Mouse (Mus musculus) macrophage (primary cell): ENCODE data around the gene Nav2. TPM values are rescaled to one million over a fixed set of nuclear protein-coding genes. Genes with fewer than 3 reads are reported as not detected.

Experiments
- H3K27ac ChIP-seq: fragments of 350-480 bp; formaldehyde crosslinking; 2 replicates; pipeline ENCODE4 v1.9.0; 2021
- H3K36me3 ChIP-seq: fragments of 350-480 bp; formaldehyde crosslinking; 2 replicates; pipeline ENCODE4 v1.9.0; 2021; ENCODE audit errors: inconsistent target
- H3K4me3 ChIP-seq: fragments of 350-480 bp; formaldehyde crosslinking; 2 replicates; pipeline ENCODE4 v1.9.0; 2021; ENCODE audit errors: inconsistent target
- H3K79me2 ChIP-seq: fragments of 350-480 bp; formaldehyde crosslinking; 2 replicates; pipeline ENCODE4 v1.9.0; 2021; ENCODE audit errors: inconsistent target
- WGBS: methylation state at CpG from one replicate; pipeline ENCODE4 v1.1.7; 2026; ENCODE audit warnings: inconsistent platforms; ENCODE audit not compliant: missing documents; 5-methylcytosine and 5-hydroxymethylcytosine counted together
- polyA plus RNA-seq: library from polyadenylated mRNA; stranded (reverse); fragments of 250-400 nt; gene quantifications from 3 replicates; pipeline ENCODE4 v1.2.4, GENCODE M21; 2018; ENCODE audit warnings: inconsistent platforms

Nav2 gene
- polyA plus RNA-seq, 1 experiment from 2014 or later = 19.2 TPM

DNA sequence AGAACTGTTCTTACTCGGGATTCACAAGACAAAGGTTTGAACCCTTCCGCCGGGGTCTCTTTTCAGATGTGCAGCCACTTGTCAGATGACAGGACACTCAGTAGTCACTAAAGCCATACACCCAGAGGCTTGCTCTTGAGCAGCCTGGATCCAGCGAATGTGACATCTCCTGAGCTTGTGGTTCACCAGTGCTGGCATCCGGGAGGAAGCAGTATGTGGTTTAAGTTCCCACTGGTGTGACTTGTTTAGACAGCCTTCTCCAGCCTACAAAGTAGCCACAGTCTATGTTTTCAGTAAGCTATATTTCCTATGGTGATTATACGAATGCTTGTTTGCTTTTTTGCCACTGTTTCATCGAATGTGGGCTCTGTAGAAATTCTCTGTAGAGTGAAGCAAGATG lies 331.9 kb downstream of the Nav2 start:
- Histone ChIP-seq H3K27ac (no peak overlapping the region), H3K36me3 (no peaks in the 10 kb centered on the region), H3K4me3 (no peak overlapping the region), H3K79me2 (no peaks in the 10 kb centered on the region)
- 39% methylated on average over 7 of the region's 7 CpGs for WGBS

DNA sequence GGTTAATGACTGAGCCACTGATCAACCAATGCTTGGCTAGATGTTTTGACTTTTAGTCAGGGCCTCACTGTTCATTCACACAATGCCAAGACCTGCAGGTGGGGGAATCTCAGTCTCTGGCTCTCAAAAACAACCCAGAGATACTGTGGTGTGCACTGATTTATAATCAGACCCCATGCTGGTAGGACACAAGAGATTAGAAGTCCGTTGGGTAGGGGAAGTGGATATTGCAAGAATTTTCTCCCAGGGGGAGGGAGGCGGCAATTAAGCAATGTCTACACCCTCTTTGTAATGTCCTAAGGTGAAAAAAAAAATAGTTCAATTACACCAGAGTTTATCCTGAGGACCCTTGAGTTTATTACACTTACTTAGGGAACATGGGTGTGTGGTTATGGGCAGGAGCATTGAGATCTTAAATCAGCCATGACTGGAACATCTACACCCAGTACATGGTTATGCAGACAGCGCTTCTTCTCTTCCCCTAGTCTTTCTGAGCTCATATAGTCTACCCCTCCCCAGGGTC lies 332.8 kb downstream of the Nav2 start:
- Histone ChIP-seq H3K79me2 (peaks cover 1% of the 10 kb centered on the region; the same call in 1 of the 2 replicates), H3K27ac (no peak overlapping the region), H3K4me3 (no peak overlapping the region), H3K36me3 (no peaks in the 10 kb centered on the region)
- WGBS = 65% methylated on average over 3 of the region's 3 CpGs

DNA sequence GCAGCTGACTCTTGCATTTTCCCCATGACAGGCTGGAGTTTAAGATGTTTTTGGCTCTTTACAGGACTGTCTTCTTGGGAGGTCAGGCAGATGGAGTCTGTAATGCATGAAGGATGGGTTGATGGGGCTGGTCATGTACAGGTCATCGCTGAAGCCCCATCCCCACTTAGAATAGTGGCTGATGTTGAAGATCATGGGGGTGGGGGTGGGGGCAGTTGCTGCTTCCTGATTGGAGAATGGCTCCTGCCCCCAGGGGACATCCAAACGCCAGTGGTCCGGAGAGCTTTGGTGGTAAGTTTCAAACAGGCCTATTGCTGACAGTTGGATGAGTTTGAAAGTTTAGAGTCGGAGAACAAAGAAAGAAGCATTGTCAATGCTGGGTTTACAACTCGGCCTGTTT lies 333.7 kb downstream of the Nav2 start:
- Histone ChIP-seq H3K36me3 (no peaks in the 10 kb centered on the region), H3K79me2 (peaks cover 11% of the 10 kb centered on the region), H3K4me3 (no peak overlapping the region), H3K27ac (no peak overlapping the region)
- WGBS = 92% methylated on average over 4 of the region's 5 CpGs

DNA sequence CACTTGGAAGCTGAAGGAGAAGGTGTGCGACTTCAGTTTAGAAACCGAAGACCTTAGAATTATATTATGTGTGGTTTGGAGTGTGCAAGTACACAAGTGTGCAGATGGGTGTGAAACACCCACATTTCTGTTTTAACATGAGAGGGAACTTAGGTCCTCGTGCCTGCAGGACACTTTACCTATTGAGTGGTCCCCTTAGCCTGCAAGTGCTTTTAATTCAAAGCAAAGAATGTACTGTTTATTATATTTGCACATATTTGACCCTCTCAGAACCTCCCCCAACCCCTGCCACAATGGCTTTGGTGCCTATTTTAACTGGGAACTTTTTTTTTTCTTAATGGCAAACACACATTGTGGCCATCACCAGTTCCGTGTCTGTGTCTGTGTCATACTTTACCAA lies 334.6 kb downstream of the Nav2 start:
- Histone ChIP-seq H3K4me3 (no peak overlapping the region), H3K36me3 (no peaks in the 10 kb centered on the region), H3K79me2 (peaks cover 19% of the 10 kb centered on the region), H3K27ac (no peak overlapping the region)
- WGBS = 90% methylated on average over 4 of the region's 4 CpGs

DNA sequence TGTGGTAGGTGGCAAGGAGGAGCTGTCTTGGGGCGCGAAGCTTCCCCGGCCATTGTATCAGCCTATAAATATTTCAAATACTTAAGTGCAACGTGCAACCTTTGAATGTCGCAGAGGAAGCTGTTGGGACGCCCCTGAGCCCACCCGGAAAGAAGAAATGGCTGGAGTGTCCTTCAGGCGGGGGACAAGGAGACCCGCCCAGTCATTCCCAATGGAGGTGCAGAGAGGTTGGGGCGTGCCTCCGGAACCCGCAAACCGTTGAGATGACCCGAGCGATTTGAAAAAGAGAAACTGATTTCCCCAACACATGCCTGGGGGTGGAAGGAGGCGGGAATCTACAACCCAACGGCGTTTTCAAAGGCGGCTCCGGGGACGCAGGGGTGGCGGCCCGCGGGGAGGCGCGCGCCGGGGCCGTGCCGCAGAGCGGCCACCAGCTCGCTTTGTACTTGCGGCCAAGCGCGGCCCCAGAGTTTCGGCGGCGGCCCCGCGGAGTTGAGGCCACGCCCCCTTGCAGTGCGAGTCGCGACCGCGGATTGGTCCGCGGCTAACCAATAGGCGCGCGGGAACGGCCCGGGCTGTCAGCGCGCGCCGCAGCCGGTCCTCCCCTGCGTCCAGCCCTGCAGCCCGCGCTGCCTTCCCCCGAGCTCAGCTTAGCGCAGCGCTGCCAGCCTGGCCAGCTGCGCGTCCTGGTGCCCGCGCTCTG lies 337.2 kb downstream of the Nav2 start:
- H3K27ac ChIP-seq = peak overlapping the region; percentile 98
- peaks cover 45% of the 10 kb centered on the region for H3K79me2 ChIP-seq
- under 1% methylated on average over 51 of the region's 68 CpGs for WGBS
- H3K4me3 ChIP-seq = peak overlapping the region; percentile 88
- H3K36me3 ChIP-seq = no peaks in the 10 kb centered on the region

DNA sequence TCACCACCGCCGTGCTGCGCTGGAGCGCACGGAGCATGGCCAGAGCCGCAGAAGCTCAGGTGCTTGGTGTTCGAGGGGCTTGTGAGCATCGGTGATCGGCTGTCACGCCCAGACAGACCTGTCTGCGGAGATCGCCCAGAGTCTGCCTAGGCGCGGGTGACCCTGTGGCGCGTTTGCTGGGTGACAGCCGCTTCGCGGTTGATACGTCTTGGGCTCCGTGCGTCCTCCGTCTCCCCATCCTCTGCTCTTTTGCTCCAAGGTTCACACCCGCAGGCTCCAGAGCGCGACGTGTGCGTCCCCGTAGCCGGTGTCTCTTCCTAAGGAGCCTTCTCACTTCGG lies 337.7 kb downstream of the Nav2 start:
- Histone ChIP-seq H3K36me3 (no peaks in the 10 kb centered on the region), H3K27ac (peak overlapping the region; percentile 98), H3K79me2 (peaks cover 46% of the 10 kb centered on the region), H3K4me3 (peak overlapping the region; percentile 88)
- 1% methylated on average over 30 of the region's 31 CpGs for WGBS

DNA sequence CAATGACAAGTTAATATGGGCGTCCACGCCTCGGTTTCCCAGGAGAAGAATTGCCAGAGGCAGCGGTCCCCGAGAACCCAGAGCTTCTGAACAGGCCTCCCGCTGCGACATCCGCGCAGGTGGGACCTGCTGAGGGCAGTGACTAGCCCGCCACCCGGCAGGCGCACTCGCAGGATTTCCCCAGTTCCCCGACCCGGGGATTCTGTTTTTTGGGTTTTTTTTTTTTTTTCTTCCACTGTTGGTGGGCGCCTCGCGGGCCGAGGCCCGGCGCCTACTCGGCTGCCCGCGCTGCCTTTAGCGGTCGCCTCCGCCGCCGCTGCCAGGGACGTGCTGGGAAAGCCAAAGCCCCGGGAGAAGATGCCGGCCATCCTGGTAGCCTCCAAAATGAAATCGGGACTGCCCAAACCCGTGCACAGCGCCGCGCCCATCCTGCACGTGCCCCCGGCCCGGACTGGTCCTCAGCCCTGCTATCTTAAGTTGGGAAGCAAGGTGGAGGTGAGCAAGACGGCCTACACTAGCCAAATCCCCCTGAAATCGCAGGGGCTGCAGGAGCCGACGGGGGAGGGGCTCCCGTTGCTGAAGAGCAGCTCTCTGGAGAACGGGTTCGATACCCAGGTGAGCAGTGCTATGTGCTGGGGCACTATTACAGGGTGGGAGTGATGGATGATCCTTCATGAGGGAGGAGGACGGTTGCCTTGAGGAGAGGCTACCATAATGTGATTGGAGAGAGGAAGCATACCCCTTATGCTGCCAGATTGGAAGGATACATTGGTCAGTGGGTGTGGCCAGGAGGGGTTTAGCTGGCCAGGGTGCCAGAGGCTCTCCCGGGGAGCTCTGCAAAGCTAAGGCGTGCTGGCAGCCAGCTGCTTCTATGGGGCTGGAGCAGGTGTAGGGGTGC lies 338.3 kb downstream of the Nav2 start:
- 6% methylated on average over 33 of the region's 50 CpGs for WGBS
- Histone ChIP-seq H3K4me3 (peak overlapping the region; percentile 88), H3K27ac (peak overlapping the region; percentile 98), H3K79me2 (peaks cover 51% of the 10 kb centered on the region), H3K36me3 (no peaks in the 10 kb centered on the region)

DNA sequence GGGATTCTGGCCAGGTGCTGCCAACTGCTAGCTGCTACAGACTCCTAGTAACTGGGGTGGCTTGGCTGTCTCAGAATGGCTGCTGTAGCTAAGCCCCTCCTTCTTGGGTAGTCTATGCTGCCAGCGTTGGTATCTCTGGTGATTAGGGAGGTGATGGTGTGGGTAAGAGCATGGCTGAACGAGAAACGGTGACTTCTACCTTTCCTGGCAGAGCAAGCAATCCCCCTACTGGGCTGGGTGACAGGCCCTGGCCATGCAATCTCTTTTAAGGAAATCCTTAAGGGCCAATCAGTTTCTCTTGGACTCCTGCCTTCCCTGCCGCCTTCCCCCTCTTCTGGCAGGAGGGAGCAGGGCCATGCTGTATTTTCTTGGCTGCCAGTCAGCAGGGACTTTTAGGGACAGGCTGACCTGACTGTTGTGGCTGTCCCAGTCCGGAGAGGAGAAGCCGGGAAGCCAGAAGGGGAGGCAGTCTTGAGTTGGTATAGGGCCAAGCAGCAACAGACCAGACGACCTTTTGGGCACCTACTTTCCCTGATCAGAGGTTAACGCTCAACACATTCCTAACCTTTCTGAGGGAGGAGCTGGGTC lies 339.3 kb downstream of the Nav2 start:
- 57% methylated on average over 8 of the region's 8 CpGs for WGBS
- Histone ChIP-seq H3K79me2 (peaks cover 56% of the 10 kb centered on the region), H3K4me3 (peak overlapping the region; percentile 88), H3K36me3 (no peaks in the 10 kb centered on the region), H3K27ac (peak overlapping the region; percentile 98)

DNA sequence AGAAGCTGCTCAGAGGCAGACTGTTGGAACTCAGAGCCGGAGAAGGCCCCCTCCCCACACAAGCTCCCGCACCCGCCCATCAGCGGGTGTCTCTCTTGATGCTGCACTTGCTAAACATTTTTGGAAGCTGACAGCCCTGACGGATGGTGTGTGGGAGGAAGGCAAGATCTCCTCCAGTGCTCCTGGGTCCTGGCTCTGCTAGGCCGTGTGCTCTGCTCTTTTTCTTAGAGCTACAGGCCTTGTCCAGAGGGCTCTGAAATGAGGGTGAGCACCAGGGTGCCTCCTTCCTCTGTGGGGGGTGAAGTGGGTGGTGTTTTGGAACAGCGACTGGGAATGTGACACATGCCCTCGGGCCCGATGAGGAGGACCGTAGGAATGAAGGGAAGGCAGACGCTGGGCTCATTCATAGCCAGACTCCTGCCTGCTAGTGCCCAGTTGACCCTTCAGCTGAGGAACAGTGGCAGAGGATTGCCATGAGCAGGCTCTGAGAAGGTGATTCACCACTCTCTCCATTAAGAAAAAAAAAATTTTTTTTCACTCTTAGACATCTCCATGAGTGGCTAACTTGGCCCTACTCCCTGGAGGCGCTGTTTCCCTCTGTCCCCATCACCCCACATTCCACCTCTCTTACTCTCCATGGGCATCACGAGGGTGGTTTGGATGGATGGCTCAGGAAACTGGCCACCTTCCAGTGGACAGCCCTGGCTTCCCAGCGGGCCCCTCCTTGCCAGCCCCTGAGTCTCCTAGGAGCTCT lies 340.0 kb downstream of the Nav2 start:
- Histone ChIP-seq H3K4me3 (peak overlapping the region; percentile 88), H3K79me2 (peaks cover 61% of the 10 kb centered on the region), H3K27ac (peak overlapping the region; percentile 98), H3K36me3 (no peaks in the 10 kb centered on the region)
- 73% methylated on average over 14 of the region's 14 CpGs for WGBS

DNA sequence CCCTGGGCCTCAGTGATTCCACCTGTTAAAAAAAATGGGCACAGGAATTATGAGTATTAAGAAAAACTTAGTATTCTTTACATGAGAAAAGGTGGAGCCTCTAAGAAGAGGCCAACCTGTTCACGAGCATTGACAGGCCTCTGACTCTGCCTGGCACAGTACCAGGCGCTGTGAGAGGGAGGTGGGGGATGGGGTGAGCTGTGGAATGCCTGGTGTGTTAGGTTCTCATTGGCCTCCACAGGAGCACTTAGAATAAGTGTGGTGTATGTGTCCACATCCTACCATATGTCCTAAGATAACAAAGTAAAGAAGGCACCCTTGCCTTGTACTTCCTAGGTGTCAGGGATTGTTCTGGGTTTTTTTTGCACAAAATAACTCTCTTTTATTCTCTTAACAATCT lies 340.9 kb downstream of the Nav2 start:
- peaks cover 70% of the 10 kb centered on the region for H3K79me2 ChIP-seq
- peak overlapping the region; percentile 88; the same call in 1 of the 2 replicates for H3K4me3 ChIP-seq
- WGBS = 88% methylated on average over 2 of the region's 2 CpGs
- no peaks in the 10 kb centered on the region for H3K36me3 ChIP-seq
- peak overlapping the region; percentile 98 for H3K27ac ChIP-seq

DNA sequence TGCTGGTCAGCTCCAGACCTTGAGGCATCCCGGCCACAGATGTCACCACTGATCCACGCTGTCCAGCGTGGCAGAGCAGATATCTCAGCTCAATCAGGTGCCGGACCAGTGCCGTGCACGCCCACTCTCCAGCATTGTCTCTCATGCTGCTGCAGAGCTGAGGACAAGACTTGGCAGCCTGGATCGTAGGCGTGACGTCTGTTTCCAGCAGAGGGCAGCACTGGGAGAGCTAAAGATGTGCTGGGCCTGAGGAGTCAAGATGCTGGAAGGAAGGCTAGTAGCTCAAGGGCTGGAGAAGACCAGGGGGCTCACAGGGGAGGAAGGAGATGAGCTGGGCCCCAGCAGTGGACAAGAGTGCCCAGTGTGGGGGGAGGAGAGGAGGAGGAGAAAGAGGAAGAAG lies 341.5 kb downstream of the Nav2 start:
- H3K27ac ChIP-seq = peak overlapping the region; percentile 98
- peaks cover 75% of the 10 kb centered on the region for H3K79me2 ChIP-seq
- 0 out of 2 replicates have a peak overlapping the region, but pooled peaks have one; percentile 88 for H3K4me3 ChIP-seq
- H3K36me3 ChIP-seq = no peaks in the 10 kb centered on the region
- 16% methylated on average over 9 of the region's 9 CpGs for WGBS

DNA sequence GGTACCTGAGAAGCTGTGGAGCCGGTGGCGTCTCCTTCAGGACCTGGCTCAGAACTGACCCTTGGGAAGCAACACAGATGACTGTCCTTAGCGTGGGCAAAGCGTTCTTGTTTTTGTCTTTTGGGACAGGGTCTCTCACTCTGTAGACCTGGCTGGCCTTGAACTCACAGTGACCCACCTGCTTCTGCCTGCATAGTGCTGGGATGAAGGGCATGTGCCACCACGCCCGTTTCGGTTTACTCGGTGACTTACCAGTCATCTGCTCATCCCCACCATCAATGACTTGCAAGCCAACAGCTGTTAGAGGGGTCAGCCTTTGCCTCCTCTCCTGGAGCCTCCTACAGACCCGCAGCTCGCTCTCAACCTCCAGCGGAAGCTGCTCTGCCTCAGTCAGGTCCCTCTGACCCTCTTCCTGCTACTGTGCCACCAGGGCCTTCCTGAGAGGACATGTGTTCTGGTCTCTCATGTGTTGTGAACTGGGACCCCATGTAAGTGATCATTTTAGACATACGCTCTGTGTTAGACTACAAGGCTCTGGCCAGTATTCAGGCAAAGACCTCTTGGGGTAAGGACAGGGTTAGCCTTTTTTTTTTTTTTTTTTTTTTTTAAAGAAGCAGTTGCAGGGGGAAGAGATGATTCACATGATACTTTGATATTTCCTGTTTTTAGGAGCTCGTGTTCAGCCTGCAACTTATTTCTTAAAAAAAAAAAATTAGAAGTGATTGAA lies 342.2 kb downstream of the Nav2 start:
- WGBS = 82% methylated on average over 13 of the region's 13 CpGs
- peaks cover 83% of the 10 kb centered on the region for H3K79me2 ChIP-seq
- H3K27ac ChIP-seq = peak overlapping the region; percentile 98
- H3K4me3 ChIP-seq = no peak overlapping the region
- H3K36me3 ChIP-seq = no peaks in the 10 kb centered on the region

DNA sequence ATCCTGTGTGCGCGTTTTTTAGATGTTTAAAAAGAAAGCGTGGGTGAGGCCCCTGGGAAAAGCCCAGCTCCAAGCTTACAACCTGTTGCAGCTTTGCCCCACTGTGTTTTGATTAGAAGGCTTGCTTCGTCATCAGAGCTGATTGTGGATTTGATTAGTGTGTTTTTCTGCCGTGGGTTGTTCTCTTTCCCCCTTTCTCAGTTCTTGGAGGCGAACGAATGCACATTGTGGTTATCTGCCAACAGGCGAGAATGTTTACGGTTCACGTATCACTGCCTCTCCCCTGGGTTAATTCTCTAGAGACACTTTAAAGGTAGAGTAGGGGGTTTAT lies 342.8 kb downstream of the Nav2 start:
- Histone ChIP-seq H3K79me2 (peaks cover 87% of the 10 kb centered on the region), H3K27ac (peak overlapping the region; percentile 98)
- WGBS = 38% methylated on average over 9 of the region's 10 CpGs

DNA sequence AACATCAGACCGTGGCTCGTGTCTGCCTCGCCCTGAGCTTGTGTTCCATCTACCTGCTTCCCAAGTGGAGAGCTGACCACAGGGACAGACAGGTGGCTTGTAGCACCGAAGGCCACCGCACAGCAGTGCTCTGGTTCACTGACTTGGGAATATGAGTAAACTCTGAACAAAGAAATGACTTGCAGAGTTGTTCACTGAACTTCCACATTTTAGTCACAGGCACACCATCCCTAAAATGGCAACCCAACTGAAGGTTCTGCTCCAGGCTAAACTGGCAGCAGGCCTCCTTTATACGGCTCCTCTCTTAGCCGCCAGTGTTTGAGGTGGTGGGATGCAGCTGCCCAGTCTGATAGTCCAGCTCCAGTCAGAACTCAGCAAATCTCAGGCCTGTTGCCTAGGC lies 343.9 kb downstream of the Nav2 start:
- Histone ChIP-seq H3K27ac (peak overlapping the region; percentile 98), H3K79me2 (peaks cover 87% of the 10 kb centered on the region), H3K36me3 (no peaks in the 10 kb centered on the region), H3K4me3 (no peak overlapping the region)
- 93% methylated on average over 7 of the region's 7 CpGs for WGBS

More for the DNA sequence above, 342.8 kb downstream of the Nav2 start:
- Histone ChIP-seq H3K36me3 (no peaks in the 10 kb centered on the region), H3K4me3 (no peak overlapping the region)
